Mouse (Mus musculus) forebrain, embryonic 11.5 days (tissue): ENCODE measurements at regions not wholly inside any gene's neighbourhood (a gene's known extent, or its start where the extent isn't known, plus 50 kb on each side); places are given as distances from the start of the nearest gene placed in this dataset.

Source experiments
- ATAC-seq: fragments of 200-750 bp; cut with Nextera tagmentation; replicated peaks from 2 replicates; pipeline ENCODE4 v1.8.0; 2017; ENCODE audit warnings: moderate TSS enrichment; ENCODE audit not compliant: low FRiP score
- DNase-seq: peaks from one replicate; pipeline ENCODE4 v3.0.0-alpha.2; 2017; ENCODE audit warnings: low spot score
- H3K27ac ChIP-seq: fragments of 300-500 bp; sonication (generic); 2 replicates; pipeline ENCODE4 v1.5.1; 2014; ENCODE audit warnings: low read depth, low read length
- H3K27me3 ChIP-seq: fragments of 300-500 bp; sonication (generic); 2 replicates; pipeline ENCODE4 v1.6.1; 2014; ENCODE audit warnings: mild to moderate bottlenecking, low read length, mixed read lengths; ENCODE audit not compliant: control insufficient read depth, insufficient read depth
- H3K36me3 ChIP-seq: fragments of 300-500 bp; sonication (generic); 2 replicates; pipeline ENCODE4 v1.6.1; 2014; ENCODE audit warnings: mild to moderate bottlenecking, low read length, moderate library complexity, mixed read lengths; ENCODE audit not compliant: control insufficient read depth, insufficient read depth
- H3K4me1 ChIP-seq: fragments of 300-500 bp; sonication (generic); replicated peaks from 2 replicates; pipeline ENCODE4 v1.6.1; 2014; ENCODE audit warnings: low read length, mixed read lengths; ENCODE audit not compliant: control insufficient read depth, insufficient read depth
- H3K4me2 ChIP-seq: fragments of 300-500 bp; sonication (generic); 2 replicates; pipeline ENCODE4 v1.6.1; 2014; ENCODE audit warnings: low read depth, mild to moderate bottlenecking, low read length, moderate library complexity, mixed read lengths; ENCODE audit not compliant: severe bottlenecking
- H3K4me3 ChIP-seq: fragments of 300-500 bp; sonication (generic); 2 replicates; pipeline ENCODE4 v1.5.1; 2014; ENCODE audit warnings: low read depth, low read length
- H3K9ac ChIP-seq: fragments of 300-500 bp; sonication (generic); 2 replicates; pipeline ENCODE4 v1.6.1; 2014; ENCODE audit warnings: low read length
- H3K9me3 ChIP-seq: fragments of 300-500 bp; sonication (generic); 2 replicates; pipeline ENCODE4 v1.6.1; 2016; ENCODE audit warnings: low read length, mixed read lengths; ENCODE audit not compliant: control insufficient read depth
- WGBS: fragments of 180-500 bp; shearing (Covaris S2); extraction: QIAGEN DNeasy Blood & Tissue Kit; methylation state at CpG from one replicate; pipeline ENCODE4 v1.1.7; 2014; 5-methylcytosine and 5-hydroxymethylcytosine counted together

DNA sequence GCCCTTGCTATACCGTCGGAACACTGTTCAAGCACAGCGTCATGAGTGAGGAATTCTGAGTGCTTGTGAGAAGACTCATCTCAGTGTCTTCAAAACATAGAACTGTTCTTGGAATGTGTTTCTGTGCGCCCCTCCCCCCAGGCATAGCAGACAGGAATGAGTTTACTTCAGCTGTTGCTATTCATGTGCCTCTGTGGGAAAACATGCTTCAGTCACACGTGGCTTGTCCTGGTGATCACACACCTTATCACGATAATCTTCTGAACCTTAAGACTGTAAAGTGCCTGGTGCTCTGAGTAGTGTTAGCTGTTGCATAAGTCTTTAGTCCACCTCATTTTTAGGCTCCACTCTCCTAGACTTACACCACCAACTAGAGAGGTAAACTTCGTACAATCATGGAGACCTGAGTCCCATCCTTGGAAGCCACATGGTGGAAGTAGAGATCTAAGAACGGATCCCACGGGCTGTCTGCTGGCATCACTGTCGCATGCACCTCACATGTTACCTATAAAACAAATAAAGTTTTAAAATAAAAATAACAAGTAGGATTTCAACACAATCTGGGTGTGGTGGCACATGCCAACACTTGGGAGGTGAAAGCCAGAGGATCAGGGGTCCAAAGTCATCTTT lies 1143.8 kb downstream of the 4930447A16Rik start:
- H3K27me3 ChIP-seq: no peaks in the 10 kb centered on the region
- H3K9me3 ChIP-seq: no peaks in the 10 kb centered on the region
- ATAC-seq (no peak), DNase-seq (no peak)
- WGBS: 90% methylated on average over 10 of the region's 10 CpGs
- no peaks in the 10 kb centered on the region for H3K4me1 ChIP-seq
- no peak overlapping the region for H3K4me3 ChIP-seq
- H3K27ac ChIP-seq: no peak overlapping the region
- no peak overlapping the region for H3K4me2 ChIP-seq
- no peak overlapping the region for H3K9ac ChIP-seq
- no peaks in the 10 kb centered on the region for H3K36me3 ChIP-seq

DNA sequence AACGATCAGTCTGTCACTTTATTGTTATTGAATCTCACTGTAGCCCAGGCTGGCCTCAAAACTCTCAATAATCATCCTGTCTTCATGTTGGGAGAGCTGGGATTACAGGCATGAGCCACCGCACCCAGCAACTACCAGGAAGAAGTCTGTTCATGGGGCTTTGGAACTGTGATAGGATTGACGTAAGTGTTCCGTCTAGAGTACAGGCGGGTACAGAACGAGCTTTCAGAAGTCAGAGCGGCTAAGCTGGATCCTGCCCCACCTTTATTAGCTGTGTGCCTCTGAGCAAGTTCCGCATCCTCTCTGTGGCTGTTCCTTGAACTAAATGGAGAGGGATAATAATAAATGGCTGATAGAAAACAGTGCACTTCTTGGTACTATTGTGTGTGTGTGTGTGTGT lies 1144.8 kb downstream of the 4930447A16Rik start:
- 92% methylated on average over 8 of the region's 8 CpGs for WGBS
- no peak for DNase-seq

GRCm38 (mm10) chr15:38570735-38571134 lies 1145.4 kb downstream of the 4930447A16Rik start:
- no peak overlapping the region for H3K4me2 ChIP-seq
- H3K4me3 ChIP-seq: no peak overlapping the region
- no peaks in the 10 kb centered on the region for H3K27me3 ChIP-seq
- 64% methylated on average over 8 of the region's 8 CpGs for WGBS
- H3K9ac ChIP-seq: no peak overlapping the region
- H3K4me1 ChIP-seq: no peaks in the 10 kb centered on the region
- no peak for ATAC-seq
- no peak for DNase-seq
- no peaks in the 10 kb centered on the region for H3K9me3 ChIP-seq
- no peak overlapping the region for H3K27ac ChIP-seq
- H3K36me3 ChIP-seq: no peaks in the 10 kb centered on the region

More for the DNA sequence above, 1144.8 kb downstream of the 4930447A16Rik start:
- no peak for ATAC-seq
- Histone ChIP-seq H3K4me1 (no peaks in the 10 kb centered on the region), H3K4me2 (no peak overlapping the region), H3K9ac (no peak overlapping the region), H3K27me3 (no peaks in the 10 kb centered on the region), H3K27ac (no peak overlapping the region), H3K9me3 (no peaks in the 10 kb centered on the region), H3K36me3 (no peaks in the 10 kb centered on the region), H3K4me3 (no peak overlapping the region)

GRCm38 (mm10) chr15:38572652-38573051 lies 1147.3 kb downstream of the 4930447A16Rik start:
- H3K4me1 ChIP-seq: no peaks in the 10 kb centered on the region
- no peak overlapping the region for H3K9ac ChIP-seq
- no peak overlapping the region for H3K4me2 ChIP-seq
- H3K27ac ChIP-seq: no peak overlapping the region
- no peaks in the 10 kb centered on the region for H3K36me3 ChIP-seq
- 84% methylated on average over 4 of the region's 4 CpGs for WGBS
- no peaks in the 10 kb centered on the region for H3K9me3 ChIP-seq
- no peak for ATAC-seq
- H3K27me3 ChIP-seq: no peaks in the 10 kb centered on the region
- DNase-seq: no peak
- no peak overlapping the region for H3K4me3 ChIP-seq

- no peak overlapping the region for H3K27ac ChIP-seq
- WGBS: 85% methylated on average over 8 of the region's 8 CpGs
- ATAC-seq (no peak), DNase-seq (no peak)
- no peak overlapping the region for H3K9ac ChIP-seq
- no peaks in the 10 kb centered on the region for H3K4me1 ChIP-seq
- H3K4me2 ChIP-seq: no peak overlapping the region
- no peaks in the 10 kb centered on the region for H3K36me3 ChIP-seq
- no peak overlapping the region for H3K4me3 ChIP-seq
- H3K9me3 ChIP-seq: no peaks in the 10 kb centered on the region
- no peaks in the 10 kb centered on the region for H3K27me3 ChIP-seq
These were observed 1149.1 kb downstream of the 4930447A16Rik start for GRCm38 (mm10) chr15:38574447-38574846.

DNA sequence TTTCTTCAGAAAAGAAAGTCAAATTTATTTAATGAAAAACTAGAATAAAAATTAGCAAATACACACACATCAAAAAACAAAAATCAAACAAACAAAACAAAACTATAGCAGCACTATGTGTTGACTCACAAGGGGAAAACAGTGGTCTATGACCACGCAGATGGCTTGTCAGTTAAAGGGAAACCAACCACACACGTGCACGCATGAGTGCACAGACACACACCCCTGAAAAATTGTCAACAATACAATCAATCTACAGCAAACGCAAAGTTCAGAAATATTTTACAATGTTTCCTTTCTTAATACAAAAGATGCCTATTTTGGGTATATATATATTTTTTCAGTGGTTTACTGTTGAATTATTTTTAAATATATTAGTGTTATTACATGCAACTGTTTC lies 1149.9 kb downstream of the 4930447A16Rik start:
- no peak overlapping the region for H3K4me2 ChIP-seq
- H3K4me3 ChIP-seq: no peak overlapping the region
- no peaks in the 10 kb centered on the region for H3K9me3 ChIP-seq
- no peak overlapping the region for H3K27ac ChIP-seq
- no peaks in the 10 kb centered on the region for H3K36me3 ChIP-seq
- DNase-seq (no peak), ATAC-seq (no peak)
- H3K4me1 ChIP-seq: no peaks in the 10 kb centered on the region
- no peaks in the 10 kb centered on the region for H3K27me3 ChIP-seq
- H3K9ac ChIP-seq: no peak overlapping the region
- WGBS: 87% methylated on average over 4 of the region's 4 CpGs

DNA sequence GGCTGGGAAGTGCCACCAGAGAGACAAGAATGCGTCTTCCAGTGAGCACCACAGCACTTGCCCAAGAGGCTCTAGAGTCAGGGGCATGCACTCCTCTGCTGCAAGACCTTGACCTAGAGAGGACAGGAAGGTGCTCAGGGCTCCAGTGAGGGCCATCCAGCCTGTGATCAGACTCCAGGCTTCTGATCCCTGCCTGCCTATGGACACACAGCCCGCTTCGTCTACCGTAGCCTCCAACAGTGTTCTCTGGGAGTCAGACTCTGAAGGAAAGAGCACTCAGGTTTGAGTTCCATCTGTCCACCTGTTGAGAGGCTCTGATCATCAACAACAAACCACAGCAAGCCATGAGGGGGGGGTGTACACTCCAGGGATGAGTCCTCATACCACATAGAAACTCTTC lies 1152.3 kb downstream of the 4930447A16Rik start:
- Histone ChIP-seq H3K4me3 (no peak overlapping the region), H3K9me3 (no peaks in the 10 kb centered on the region), H3K27ac (no peak overlapping the region), H3K9ac (no peak overlapping the region), H3K27me3 (no peaks in the 10 kb centered on the region), H3K36me3 (no peaks in the 10 kb centered on the region), H3K4me2 (no peak overlapping the region), H3K4me1 (no peaks in the 10 kb centered on the region)
- 96% methylated on average over 4 of the region's 4 CpGs for WGBS
- ATAC-seq (no peak), DNase-seq (no peak)

DNA sequence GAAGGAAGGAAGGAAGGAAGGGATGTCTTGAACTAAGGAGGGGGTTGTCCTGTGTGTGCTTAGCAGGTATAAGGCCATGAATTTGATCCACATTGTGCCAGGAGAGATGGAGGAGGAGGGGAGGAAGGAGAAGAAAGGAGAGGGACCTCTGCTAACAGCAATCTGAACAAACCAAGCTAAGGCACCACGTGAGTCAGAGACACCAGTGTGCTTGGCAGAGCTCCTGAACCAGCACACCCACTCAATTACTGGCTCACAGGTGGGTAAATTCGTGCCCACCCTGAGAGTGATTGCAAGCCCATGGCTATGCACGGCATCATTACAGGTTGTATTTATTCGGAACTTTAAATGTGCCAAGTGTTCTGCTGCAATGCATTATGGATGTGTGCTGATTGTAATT lies 1154.1 kb downstream of the 4930447A16Rik start:
- H3K9ac ChIP-seq: no peak overlapping the region
- no peak overlapping the region for H3K27ac ChIP-seq
- no peaks in the 10 kb centered on the region for H3K4me1 ChIP-seq
- H3K9me3 ChIP-seq: no peaks in the 10 kb centered on the region
- no peak overlapping the region for H3K4me3 ChIP-seq
- WGBS: 86% methylated on average over 4 of the region's 4 CpGs
- no peak overlapping the region for H3K4me2 ChIP-seq
- ATAC-seq (no peak), DNase-seq (no peak)
- H3K36me3 ChIP-seq: no peaks in the 10 kb centered on the region
- H3K27me3 ChIP-seq: no peaks in the 10 kb centered on the region

DNA sequence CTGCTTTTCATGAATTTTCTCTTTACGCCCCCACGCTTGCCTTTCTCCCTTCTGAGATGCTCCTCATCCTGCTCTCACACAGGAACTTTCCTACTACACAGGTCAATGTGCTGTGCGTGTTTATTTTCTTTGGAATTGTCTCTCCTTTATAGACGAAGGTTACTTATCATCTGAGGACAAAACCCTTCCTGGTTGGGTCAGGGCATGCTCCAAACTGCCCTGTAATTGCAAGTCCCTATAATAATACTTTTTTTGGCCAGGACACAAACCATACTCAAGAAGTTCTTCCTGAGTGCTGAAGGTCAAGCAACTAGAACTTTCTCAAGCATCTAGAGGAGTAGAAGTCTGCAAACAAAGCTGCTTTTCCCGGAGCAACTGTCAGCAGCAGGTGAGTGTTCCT lies 1158.1 kb downstream of the 4930447A16Rik start:
- H3K27ac ChIP-seq: no peak overlapping the region
- no peak overlapping the region for H3K4me2 ChIP-seq
- ATAC-seq: no peak
- H3K27me3 ChIP-seq: no peaks in the 10 kb centered on the region
- H3K36me3 ChIP-seq: no peaks in the 10 kb centered on the region
- no peak for DNase-seq
- WGBS: 85% methylated on average over 5 of the region's 5 CpGs
- H3K4me3 ChIP-seq: no peak overlapping the region
- no peak overlapping the region for H3K9ac ChIP-seq
- no peaks in the 10 kb centered on the region for H3K4me1 ChIP-seq
- H3K9me3 ChIP-seq: no peaks in the 10 kb centered on the region
